Mouse (Mus musculus) CD4-positive, CD25-positive, alpha-beta regulatory T cell, adult 4 months (primary cell): ENCODE data around the gene Vmn2r109. TPM values are rescaled to one million over a fixed set of nuclear protein-coding genes. Genes with fewer than 3 reads are reported as not detected.
"Not testable (repeated sequence)": the region's sequence is repeated elsewhere in the genome, so short reads cannot be mapped to it uniquely, and the experiment has no call there.

Experiments used
- ATAC-seq: one replicate; pipeline ENCODE4 v1.8.0; 2017
- polyA plus RNA-seq, 2 experiments: library from polyadenylated mRNA; unstranded; fragments of 100-300 nt; shearing (Covaris generic); gene quantifications; one replicate each; pipeline ENCODE4 v1.2.1; 2017

Gene Vmn2r109
- polyA plus RNA-seq, result not detected

- no peak for ATAC-seq
Observed at GRCm38 (mm10) chr17:20564656-20565055, at the start of gene Vmn2r109. Gene Vmn2r109 (minus strand): TSS chr17:20564756.

- ATAC-seq, result no peak
Observed at GRCm38 (mm10) chr17:20596323-20596722, 31.8 kb upstream of the Vmn2r109 start, which contains the start of gene Vmn2r110. Gene Vmn2r110 (minus strand): TSS chr17:20596423.

GRCm38 (mm10) chr17:20508247-20508646 is 56.3 kb downstream of the Vmn2r109 start:
- not testable (repeated sequence) for ATAC-seq

- no peak for ATAC-seq
Observed at GRCm38 (mm10) chr17:20497858-20498257, 66.7 kb downstream of the Vmn2r109 start, which contains the start of gene Vmn1r225. Gene Vmn1r225 (plus strand): TSS chr17:20498158.

Other genes with a start within 250 kb of the Vmn2r109 start
- gene Vmn2r107, start 219.5 kb downstream of the Vmn2r109 start, polyA plus RNA-seq, result not detected
- not detected for gene Vmn1r224, start 150.6 kb downstream of the Vmn2r109 start, polyA plus RNA-seq
- not detected for gene Vmn2r108, start 83.4 kb downstream of the Vmn2r109 start, polyA plus RNA-seq
- gene Vmn1r225, start 66.6 kb downstream of the Vmn2r109 start, polyA plus RNA-seq, result not detected
- gene Vmn2r110, start 31.7 kb upstream of the Vmn2r109 start, polyA plus RNA-seq, result not detected
- not detected for gene Fpr-rs3, start 60.1 kb upstream of the Vmn2r109 start, polyA plus RNA-seq
- not detected for gene Vmn1r226, start 118.1 kb upstream of the Vmn2r109 start, polyA plus RNA-seq
- not detected for gene Vmn1r227, start 165.1 kb upstream of the Vmn2r109 start, polyA plus RNA-seq
- gene Vmn1r228, start 221.4 kb upstream of the Vmn2r109 start, polyA plus RNA-seq, result not detected
- under 1 TPM in 1 of 2 experiments, not detected in 1; 0.09 TPM for gene Vmn1r229, start 246.8 kb upstream of the Vmn2r109 start, polyA plus RNA-seq